Mouse (Mus musculus) liver, embryonic 15.5 days (tissue): ENCODE results near the gene Nudt4. TPM values are rescaled to one million over a fixed set of nuclear protein-coding genes. Genes with fewer than 3 reads are reported as not detected.

Experiments
- ATAC-seq: fragments of 200-750 bp; cut with Nextera tagmentation; 2 replicates; pipeline ENCODE4 v1.8.0; 2017; ENCODE audit warnings: moderate number of reproducible peaks, mild to moderate bottlenecking, moderate library complexity; ENCODE audit not compliant: insufficient read depth
- H3K27ac ChIP-seq: fragments of 300-500 bp; sonication (generic); replicated peaks from 2 replicates; pipeline ENCODE4 v1.5.1; 2015; ENCODE audit warnings: mild to moderate bottlenecking, inconsistent platforms
- H3K27me3 ChIP-seq: fragments of 300-500 bp; sonication (generic); 2 replicates; pipeline ENCODE4 v1.6.1; 2015; ENCODE audit warnings: mild to moderate bottlenecking, inconsistent platforms
- H3K36me3 ChIP-seq: fragments of 300-500 bp; sonication (generic); replicated peaks from 2 replicates; pipeline ENCODE4 v1.6.1; 2015; ENCODE audit warnings: moderate library complexity, mild to moderate bottlenecking, inconsistent platforms
- H3K4me1 ChIP-seq: fragments of 300-500 bp; sonication (generic); replicated peaks from 2 replicates; pipeline ENCODE4 v1.6.1; 2015; ENCODE audit warnings: inconsistent platforms
- H3K4me2 ChIP-seq: fragments of 300-500 bp; sonication (generic); 2 replicates; pipeline ENCODE4 v1.6.1; 2015; ENCODE audit warnings: moderate library complexity, mild to moderate bottlenecking, inconsistent platforms
- H3K4me3 ChIP-seq: fragments of 300-500 bp; sonication (generic); replicated peaks from 2 replicates; pipeline ENCODE4 v1.5.1; 2015; ENCODE audit warnings: mild to moderate bottlenecking, inconsistent platforms
- H3K9ac ChIP-seq: fragments of 300-500 bp; sonication (generic); 2 replicates; pipeline ENCODE4 v1.6.1; 2015; ENCODE audit warnings: moderate library complexity, mild to moderate bottlenecking, inconsistent platforms
- H3K9me3 ChIP-seq: fragments of 300-500 bp; sonication (generic); replicated peaks from 2 replicates; pipeline ENCODE4 v1.6.1; 2016; ENCODE audit warnings: inconsistent platforms
- WGBS: fragments of 180-500 bp; shearing (Covaris S2); methylation state at CpG from one replicate; pipeline ENCODE4 v1.1.7; 2015; ENCODE audit warnings: mixed read lengths; ENCODE audit not compliant: insufficient replicate concordance; 5-methylcytosine and 5-hydroxymethylcytosine counted together
- polyA plus RNA-seq: library from polyadenylated mRNA; unstranded; fragments of >200 nt; fragmentation: Nextera tagmentation; extraction: Ambion mirVana; gene quantifications from 2 replicates; pipeline ENCODE4 v1.2.1, GENCODE M21; 2015

Nudt4 gene
- 85.3 and 87.5 TPM in 2 replicates for polyA plus RNA-seq

- Histone ChIP-seq H3K27me3 (no peaks in the 10 kb centered on the region), H3K4me2 (peak within 1 kb of the TSS; percentile 79), H3K9me3 (no peaks in the 10 kb centered on the region), H3K4me1 (peaks cover 69% of the 10 kb centered on the region), H3K4me3 (peak within 1 kb of the TSS; percentile 99), H3K9ac (peak within 1 kb of the TSS; percentile 99), H3K36me3 (peaks cover 24% of the 10 kb centered on the region), H3K27ac (peak within 1 kb of the TSS; percentile 94)
- WGBS, result 2% methylated on average over 86 of the region's 97 CpGs
- peak; percentile 92 for ATAC-seq
These were observed at the start of gene Nudt4 for GRCm38 (mm10) chr10:95563851-95564845. TSS of gene Nudt4 (minus strand) at chr10:95564146.

- peaks cover 31% of the 10 kb centered on the region; the same call in 1 of the 2 replicates for H3K27me3 ChIP-seq
- no peak for ATAC-seq
- 56% methylated on average over 10 of the region's 10 CpGs for whole genome bisulfite sequencing
- no peaks in the 10 kb centered on the region for H3K9me3 ChIP-seq
- no peak overlapping the region for H3K9ac ChIP-seq
- H3K4me3 ChIP-seq, result no peak overlapping the region
- H3K4me2 ChIP-seq, result no peak overlapping the region
- no peak overlapping the region for H3K27ac ChIP-seq
- no peaks in the 10 kb centered on the region for H3K36me3 ChIP-seq
- no peaks in the 10 kb centered on the region; the same call in 1 of the 2 replicates for H3K4me1 ChIP-seq
These were observed 47.4 kb upstream of the Nudt4 start for GRCm38 (mm10) chr10:95611331-95611721.

- H3K27me3 ChIP-seq, result peaks cover 27% of the 10 kb centered on the region; the same call in 1 of the 2 replicates
- H3K27ac ChIP-seq, result no peak overlapping the region
- no peaks in the 10 kb centered on the region; the same call in 1 of the 2 replicates for H3K4me1 ChIP-seq
- H3K36me3 ChIP-seq, result no peaks in the 10 kb centered on the region
- 44% methylated on average over 16 of the region's 16 CpGs for WGBS
- H3K9ac ChIP-seq, result no peak overlapping the region
- H3K4me2 ChIP-seq, result no peak overlapping the region
- H3K9me3 ChIP-seq, result no peaks in the 10 kb centered on the region
- no peak overlapping the region for H3K4me3 ChIP-seq
- ATAC-seq, result no peak
These were observed 46.9 kb upstream of the Nudt4 start for GRCm38 (mm10) chr10:95610666-95611330.

GRCm38 (mm10) chr10:95604979-95605613 lies 41.1 kb upstream of the Nudt4 start:
- Histone ChIP-seq H3K4me1 (peaks cover 5% of the 10 kb centered on the region; the same call in 1 of the 2 replicates), H3K9me3 (no peaks in the 10 kb centered on the region), H3K9ac (no peak overlapping the region), H3K4me3 (no peak overlapping the region), H3K27me3 (peaks cover 10% of the 10 kb centered on the region; the same call in 1 of the 2 replicates), H3K36me3 (no peaks in the 10 kb centered on the region), H3K4me2 (peak overlapping the region; percentile 25), H3K27ac (no peak overlapping the region)
- WGBS, result 38% methylated on average over 22 of the region's 22 CpGs
- 0 out of 2 replicates have a peak, but pooled peaks have one; percentile 28 for ATAC-seq

- Histone ChIP-seq H3K27ac (no peak overlapping the region), H3K4me1 (peaks cover 23% of the 10 kb centered on the region), H3K36me3 (no peaks in the 10 kb centered on the region), H3K4me3 (no peak overlapping the region), H3K9me3 (no peaks in the 10 kb centered on the region), H3K4me2 (no peak overlapping the region), H3K27me3 (no peaks in the 10 kb centered on the region; the same call in 1 of the 2 replicates), H3K9ac (no peak overlapping the region)
- ATAC-seq, result no peak
- WGBS, result 35% methylated on average over 5 of the region's 5 CpGs
These were observed 36.6 kb upstream of the Nudt4 start for GRCm38 (mm10) chr10:95600527-95600926.

GRCm38 (mm10) chr10:95599740-95600139 lies 35.8 kb upstream of the Nudt4 start:
- Histone ChIP-seq H3K4me2 (no peak overlapping the region), H3K27me3 (no peaks in the 10 kb centered on the region; the same call in 1 of the 2 replicates), H3K36me3 (no peaks in the 10 kb centered on the region), H3K4me3 (no peak overlapping the region), H3K27ac (no peak overlapping the region), H3K9me3 (no peaks in the 10 kb centered on the region), H3K4me1 (peaks cover 18% of the 10 kb centered on the region), H3K9ac (no peak overlapping the region)
- 54% methylated on average over 7 of the region's 7 CpGs for WGBS
- ATAC-seq, result no peak

- Histone ChIP-seq H3K4me1 (peaks cover 24% of the 10 kb centered on the region), H3K9ac (no peak overlapping the region), H3K4me2 (no peak overlapping the region), H3K9me3 (no peaks in the 10 kb centered on the region), H3K27me3 (no peaks in the 10 kb centered on the region; the same call in 1 of the 2 replicates), H3K27ac (no peak overlapping the region), H3K4me3 (no peak overlapping the region), H3K36me3 (no peaks in the 10 kb centered on the region)
- 77% methylated on average over 15 of the region's 15 CpGs for WGBS
- no peak for ATAC-seq
These were observed 34.2 kb upstream of the Nudt4 start for GRCm38 (mm10) chr10:95598056-95598587.

GRCm38 (mm10) chr10:95595852-95596639 lies 32.1 kb upstream of the Nudt4 start:
- no peaks in the 10 kb centered on the region for H3K36me3 ChIP-seq
- H3K4me2 ChIP-seq, result no peak overlapping the region
- H3K4me1 ChIP-seq, result peaks cover 24% of the 10 kb centered on the region
- H3K9me3 ChIP-seq, result no peaks in the 10 kb centered on the region
- ATAC-seq, result no peak
- 48% methylated on average over 8 of the region's 8 CpGs for WGBS
- H3K4me3 ChIP-seq, result no peak overlapping the region
- no peak overlapping the region for H3K27ac ChIP-seq
- H3K27me3 ChIP-seq, result no peaks in the 10 kb centered on the region
- no peak overlapping the region for H3K9ac ChIP-seq

- Histone ChIP-seq H3K27me3 (no peaks in the 10 kb centered on the region), H3K4me1 (peaks cover 24% of the 10 kb centered on the region), H3K4me3 (no peak overlapping the region), H3K4me2 (no peak overlapping the region), H3K9me3 (no peaks in the 10 kb centered on the region), H3K36me3 (no peaks in the 10 kb centered on the region), H3K9ac (no peak overlapping the region), H3K27ac (no peak overlapping the region)
- ATAC-seq, result no peak
- WGBS, result 50% methylated on average over 11 of the region's 11 CpGs
These were observed 30.5 kb upstream of the Nudt4 start for GRCm38 (mm10) chr10:95594414-95594813.

- Histone ChIP-seq H3K36me3 (no peaks in the 10 kb centered on the region), H3K4me2 (no peak overlapping the region), H3K27me3 (no peaks in the 10 kb centered on the region), H3K9ac (no peak overlapping the region), H3K4me3 (no peak overlapping the region), H3K27ac (no peak overlapping the region), H3K9me3 (no peaks in the 10 kb centered on the region), H3K4me1 (peaks cover 14% of the 10 kb centered on the region)
- no peak for ATAC-seq
- 63% methylated on average over 4 of the region's 4 CpGs for WGBS
These were observed 27.3 kb upstream of the Nudt4 start for GRCm38 (mm10) chr10:95591257-95591656.
